In the genomic region with DNA sequence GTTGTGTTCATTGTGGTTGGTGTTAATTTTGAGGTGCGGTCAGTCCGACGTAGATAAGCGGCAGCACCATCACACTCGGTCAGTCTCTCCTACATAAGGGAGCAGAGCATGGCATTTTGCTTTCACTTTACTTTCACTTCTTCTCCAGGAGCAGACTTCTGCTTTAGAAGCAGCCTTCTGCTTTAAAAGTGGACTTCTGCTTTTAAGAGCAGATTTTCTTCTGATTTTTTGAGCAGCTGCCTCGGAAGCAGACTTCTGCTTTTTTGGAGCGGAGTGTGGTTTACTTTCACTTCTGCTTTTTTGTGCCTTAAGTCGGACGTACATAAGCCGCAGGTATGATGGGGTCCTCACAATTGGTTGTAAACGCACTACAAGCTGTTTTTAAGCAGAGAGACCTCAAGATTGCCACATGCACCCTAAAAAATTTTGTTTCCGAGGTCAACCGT, we compare ENCODE assay signal across 11 mouse cellular contexts. TPM values are rescaled to one million over a fixed set of nuclear protein-coding genes. Genes with fewer than 3 reads are reported as not detected.
DNase-seq lines count a peak whose midpoint lies in the region; ATAC-seq lines count a peak whose summit lies in the region.
"Had no signal": no experiment of that assay in that cellular context is flagged by ENCODE, and none has a peak within 500 bp of the region (broad histone marks: within the 10 kb centered on the region; RNA-seq: fewer than 3 reads in every experiment).

No protein-coding gene starts in this region.

- no peak for ATAC-seq in kidney, embryonic 16.5 days (ENCODE audit: low FRiP score, low TSS enrichment)
- ATAC-seq in midbrain, embryonic 14.5 days (ENCODE audit: low FRiP score, low TSS enrichment): no peak
- ATAC-seq in cerebellum, adult (ENCODE audit: insufficient number of reproducible peaks, low FRiP score, low TSS enrichment): no peak

- DNase-seq in kidney, adult 11 months: peak; percentile 12
- DNase-seq in brain, adult 2 months (ENCODE audit: low read depth, low spot score): peak; percentile 3
- peak; percentile 60 for DNase-seq in lung, postnatal 36 days
- DNase-seq in thymus, postnatal 0 days (ENCODE audit: low spot score): peak; percentile 47
- DNase-seq in midbrain, embryonic 14.5 days: no peak
- no peak for DNase-seq in urinary bladder, postnatal 25 days (ENCODE audit: low spot score)

- no peak overlapping the region for H3K9ac ChIP-seq in kidney, embryonic 16.5 days (replicated peaks; ENCODE audit: low read length)
- no peak overlapping the region for H3K9ac ChIP-seq in midbrain, embryonic 14.5 days (replicated peaks; ENCODE audit: low read length)
- H3K9ac ChIP-seq: embryonic facial prominence, embryonic 13.5 days; hindbrain, embryonic 15.5 days had no signal

- H3K4me3 ChIP-seq in kidney, embryonic 16.5 days (ENCODE audit: low read length): no peak overlapping the region
- no peak overlapping the region for H3K4me3 ChIP-seq in midbrain, embryonic 14.5 days (replicated peaks; ENCODE audit: low read depth, low read length)
- H3K4me3 ChIP-seq: embryonic facial prominence, embryonic 13.5 days; hindbrain, embryonic 15.5 days had no signal

- H3K36me3 ChIP-seq in kidney, embryonic 16.5 days (ENCODE audit: insufficient read depth, low read length): no peaks in the 10 kb centered on the region
- no peaks in the 10 kb centered on the region for H3K36me3 ChIP-seq in midbrain, embryonic 14.5 days (ENCODE audit: control insufficient read depth, insufficient read depth, low read length)
- H3K36me3 ChIP-seq: embryonic facial prominence, embryonic 13.5 days; hindbrain, embryonic 15.5 days had no signal

- no peaks in the 10 kb centered on the region for H3K4me1 ChIP-seq in kidney, embryonic 16.5 days (ENCODE audit: insufficient read depth, low read length)
- H3K4me1 ChIP-seq in midbrain, embryonic 14.5 days (ENCODE audit: control insufficient read depth, insufficient read depth, low read length): no peaks in the 10 kb centered on the region
- H3K4me1 ChIP-seq: embryonic facial prominence, embryonic 13.5 days; hindbrain, embryonic 15.5 days had no signal

- H3K27ac ChIP-seq in kidney, embryonic 16.5 days (ENCODE audit: low read length): no peak overlapping the region
- no peak overlapping the region for H3K27ac ChIP-seq in midbrain, embryonic 14.5 days (replicated peaks; ENCODE audit: low read depth, low read length)
- H3K27ac ChIP-seq: embryonic facial prominence, embryonic 13.5 days; hindbrain, embryonic 15.5 days had no signal

- WGBS in kidney, embryonic 16.5 days: 92% methylated on average over 13 of the region's 13 CpGs
- 93% methylated on average over 13 of the region's 13 CpGs for WGBS in midbrain, embryonic 14.5 days

- H3K27me3 ChIP-seq in kidney, embryonic 16.5 days (ENCODE audit: insufficient read depth, low read length): no peaks in the 10 kb centered on the region
- H3K27me3 ChIP-seq in midbrain, embryonic 14.5 days (ENCODE audit: control insufficient read depth, insufficient read depth, low read length): no peaks in the 10 kb centered on the region
- H3K27me3 ChIP-seq: embryonic facial prominence, embryonic 13.5 days; hindbrain, embryonic 15.5 days had no signal

- peaks cover 5% of the 10 kb centered on the region for H3K9me3 ChIP-seq in kidney, embryonic 16.5 days (ENCODE audit: low read length)
- peaks cover 8% of the 10 kb centered on the region for H3K9me3 ChIP-seq in midbrain, embryonic 14.5 days (ENCODE audit: control insufficient read depth, low read length)

- H3K4me2 ChIP-seq in kidney, embryonic 16.5 days (replicated peaks; ENCODE audit: low read depth, low read length): no peak overlapping the region
- no peak overlapping the region for H3K4me2 ChIP-seq in midbrain, embryonic 14.5 days (ENCODE audit: low read length)
- H3K4me2 ChIP-seq: embryonic facial prominence, embryonic 13.5 days; hindbrain, embryonic 15.5 days had no signal

RNA-seq across cellular contexts. Expression of a gene that starts 54.1 kb away (rescaled TPM):
- polyA plus RNA-seq in kidney, embryonic 16.5 days (2015; fragmentation: Nextera tagmentation; extraction: Ambion mirVana): 2.2 and 2.3 TPM in 2 replicates
- polyA plus RNA-seq in thymus, postnatal 0 days (2015; fragmentation: Nextera tagmentation; extraction: Ambion mirVana): not detected in 2 replicates
- not detected in 2 replicates for polyA plus RNA-seq in midbrain, embryonic 14.5 days (2014; fragmentation: Nextera tagmentation; extraction: Ambion mirVana)
- polyA plus RNA-seq: embryonic facial prominence, embryonic 13.5 days; hindbrain, embryonic 15.5 days; limb, embryonic 14.5 days had no signal

Comparison
In these comparisons a context has a peak if more than half of its experiments do, and no peak if none do; other contexts are left out.
1. DNase-seq: peak in kidney, adult 11 months (single experiment), brain, adult 2 months (single experiment), lung, postnatal 36 days (single experiment) and thymus, postnatal 0 days (single experiment); none in midbrain, embryonic 14.5 days (single experiment) and urinary bladder, postnatal 25 days (single experiment).